Mouse (Mus musculus) hindbrain, embryonic 12.5 days (tissue): ENCODE measurements around the gene Gm10491. TPM values are rescaled to one million over a fixed set of nuclear protein-coding genes. Genes with fewer than 3 reads are reported as not detected.
"Not testable (repeated sequence)": the region's sequence is repeated elsewhere in the genome, so short reads cannot be mapped to it uniquely, and the experiment has no call there.

Experiments
- ATAC-seq: fragments of 200-750 bp; cut with Nextera tagmentation; 2 replicates; pipeline ENCODE4 v1.8.0; 2017; ENCODE audit warnings: moderate TSS enrichment; ENCODE audit not compliant: low FRiP score
- H3K27ac ChIP-seq: fragments of 300-500 bp; sonication (generic); 2 replicates; pipeline ENCODE4 v1.5.1; 2016; ENCODE audit warnings: mild to moderate bottlenecking
- H3K27me3 ChIP-seq: fragments of 300-500 bp; sonication (generic); 2 replicates; pipeline ENCODE4 v1.6.1; 2016; ENCODE audit warnings: mild to moderate bottlenecking
- H3K36me3 ChIP-seq: fragments of 300-500 bp; sonication (generic); 2 replicates; pipeline ENCODE4 v1.6.1; 2016; ENCODE audit warnings: mild to moderate bottlenecking
- H3K4me1 ChIP-seq: fragments of 300-500 bp; sonication (generic); 2 replicates; pipeline ENCODE4 v1.6.1; 2016
- H3K4me2 ChIP-seq: fragments of 300-500 bp; sonication (generic); replicated peaks from 2 replicates; pipeline ENCODE4 v1.6.1; 2016; ENCODE audit warnings: mild to moderate bottlenecking
- H3K4me3 ChIP-seq: fragments of 300-500 bp; sonication (generic); 2 replicates; pipeline ENCODE4 v1.5.1; 2016; ENCODE audit warnings: mild to moderate bottlenecking
- H3K9ac ChIP-seq: fragments of 300-500 bp; sonication (generic); 2 replicates; pipeline ENCODE4 v1.6.1; 2016; ENCODE audit warnings: mild to moderate bottlenecking, moderate library complexity
- H3K9me3 ChIP-seq: fragments of 300-500 bp; sonication (generic); replicated peaks from 2 replicates; pipeline ENCODE4 v1.6.1; 2016; ENCODE audit warnings: mild to moderate bottlenecking
- WGBS: fragments of 180-500 bp; shearing (Covaris S2); methylation state at CpG from one replicate; pipeline ENCODE4 v1.1.7; 2016; 5-methylcytosine and 5-hydroxymethylcytosine counted together
- polyA plus RNA-seq: library from polyadenylated mRNA; unstranded; fragments of >200 nt; fragmentation: Nextera tagmentation; extraction: Ambion mirVana; gene quantifications from 2 replicates; pipeline ENCODE4 v1.2.1, GENCODE M21; 2016

The Gm10491 gene
- polyA plus RNA-seq, 1 experiment from 2014 or later: not detected

DNA sequence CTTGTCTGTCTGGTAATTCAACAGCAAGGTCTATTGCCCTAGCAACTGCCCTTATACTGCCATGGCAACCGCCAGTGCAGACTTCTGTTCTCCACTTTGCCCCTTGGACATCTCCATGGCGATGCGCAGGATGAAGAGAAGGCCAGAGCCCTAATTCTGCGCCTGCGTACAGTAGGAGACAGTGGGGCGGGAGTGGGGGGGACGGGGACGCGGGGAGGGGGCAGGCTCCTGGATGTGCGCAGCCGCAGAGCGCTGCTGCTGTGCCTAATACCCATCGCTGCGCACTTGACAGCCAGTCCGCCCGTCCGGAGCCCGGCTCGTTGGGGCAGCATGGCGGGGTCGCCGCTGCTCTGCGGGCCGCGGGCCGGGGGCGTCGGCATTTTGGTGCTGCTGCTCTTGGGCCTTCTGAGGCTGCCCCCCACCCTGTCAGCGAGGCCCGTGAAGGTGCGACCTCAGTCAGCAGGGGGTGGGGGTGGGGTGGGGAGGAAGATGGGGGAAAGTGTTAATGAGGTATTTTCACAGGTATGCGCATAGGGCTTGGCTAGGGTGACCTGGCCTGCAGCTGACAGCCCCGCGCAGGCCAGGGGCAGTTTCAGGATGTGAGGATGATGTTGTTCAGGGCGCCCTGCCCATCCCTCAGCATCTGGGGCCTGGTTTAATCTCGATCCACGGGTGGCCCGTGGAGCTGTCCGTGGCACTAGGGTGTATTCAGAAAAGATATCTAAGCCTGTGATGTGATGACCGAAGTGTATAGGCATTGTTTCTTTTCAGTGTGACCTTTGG is 12.2 kb upstream of the Gm10491 start, which contains the start of gene Pcsk1n:
TSS of gene Pcsk1n (plus strand) at position 222 of the 783 bp plus-strand sequence.
- Histone ChIP-seq H3K4me1 (peaks cover 8% of the 10 kb centered on the region; the same call in 1 of the 2 replicates), H3K9ac (peak within 1 kb of the TSS; percentile 68), H3K27me3 (peaks cover 23% of the 10 kb centered on the region), H3K4me2 (peak within 1 kb of the TSS; percentile 55), H3K27ac (peak within 1 kb of the TSS; percentile 79), H3K36me3 (no peaks in the 10 kb centered on the region), H3K4me3 (peak within 1 kb of the TSS; percentile 42), H3K9me3 (no peaks in the 10 kb centered on the region)
- peak; percentile 90 for ATAC-seq
- 28% methylated on average over 37 of the region's 40 CpGs for WGBS

DNA sequence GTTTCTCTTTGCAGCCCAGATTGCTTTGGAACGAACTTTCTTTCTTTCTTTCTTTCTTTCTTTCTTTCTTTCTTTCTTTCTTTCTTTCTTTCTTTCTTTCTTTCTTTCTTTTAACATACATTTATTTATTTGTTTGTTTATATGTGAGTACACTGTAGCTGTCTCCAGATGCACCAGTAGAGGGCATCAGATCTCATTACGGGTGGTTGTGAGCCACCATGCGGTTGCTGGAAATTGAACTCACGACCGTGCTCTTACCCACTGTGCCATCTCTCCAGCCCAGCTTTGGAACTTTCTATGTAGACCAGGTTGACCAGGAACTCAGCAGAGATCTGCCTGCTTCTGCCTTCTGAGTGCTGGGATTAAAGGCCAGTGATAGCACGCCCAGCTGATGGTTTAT is 10.3 kb upstream of the Gm10491 start:
- not testable (repeated sequence) for H3K4me1 ChIP-seq, H3K4me2 ChIP-seq, H3K9me3 ChIP-seq, H3K4me3 ChIP-seq, H3K27ac ChIP-seq, ATAC-seq, H3K9ac ChIP-seq, H3K36me3 ChIP-seq
- WGBS: 71% methylated on average over 6 of the region's 6 CpGs
- peaks cover 13% of the 10 kb centered on the region for H3K27me3 ChIP-seq

DNA sequence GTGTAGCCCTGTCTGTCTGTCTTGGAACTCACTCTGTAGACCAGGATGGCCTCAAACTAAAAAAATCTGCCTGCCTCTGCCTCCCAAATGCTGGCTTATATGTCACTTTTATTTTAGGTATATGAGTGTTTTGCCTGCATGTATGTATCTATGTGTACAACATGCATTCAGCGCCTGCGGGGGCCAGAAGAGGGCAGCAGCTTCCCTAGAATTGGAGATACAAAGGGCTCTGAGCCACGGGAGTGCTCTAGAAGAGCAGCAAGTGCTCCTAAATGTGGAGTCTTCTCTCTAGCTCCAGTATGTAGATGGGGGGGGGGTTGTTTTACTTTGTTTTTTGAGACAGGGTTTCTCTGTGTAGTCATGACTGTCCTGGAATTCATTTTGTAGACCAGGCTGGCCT is 8.0 kb upstream of the Gm10491 start:
- not testable (repeated sequence) for H3K4me2 ChIP-seq, H3K27me3 ChIP-seq, H3K27ac ChIP-seq, H3K4me3 ChIP-seq, H3K36me3 ChIP-seq, H3K4me1 ChIP-seq, H3K9ac ChIP-seq, H3K9me3 ChIP-seq, ATAC-seq
- WGBS: 25% methylated on average over 3 of the region's 3 CpGs

DNA sequence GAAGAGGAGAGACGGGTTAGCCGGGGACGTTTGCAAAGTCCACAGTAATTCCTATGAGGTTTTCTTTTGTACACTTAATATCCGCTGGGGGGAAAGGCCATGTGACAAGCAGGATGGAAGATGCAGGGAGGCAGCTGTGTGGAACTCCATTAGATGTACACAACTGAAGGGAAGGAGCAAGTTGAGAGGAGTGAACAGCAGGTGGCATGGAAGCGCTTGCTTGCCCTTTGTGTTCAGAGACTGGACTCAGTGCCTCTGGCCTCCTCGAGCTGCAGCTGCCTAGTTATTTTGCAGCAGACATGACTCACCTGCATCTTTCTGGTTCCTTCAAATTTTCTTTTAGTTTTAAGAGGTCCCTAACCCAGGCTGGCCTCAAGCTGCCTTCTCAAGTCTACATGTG is 2.8 kb upstream of the Gm10491 start:
- no peak overlapping the region for H3K27ac ChIP-seq
- 0 out of 2 replicates have a peak, but pooled peaks cover 10% of the 10 kb centered on the region for H3K36me3 ChIP-seq
- WGBS: 50% methylated on average over 6 of the region's 6 CpGs
- H3K4me2 ChIP-seq: no peak overlapping the region
- no peak overlapping the region for H3K9ac ChIP-seq
- H3K9me3 ChIP-seq: no peaks in the 10 kb centered on the region
- no peaks in the 10 kb centered on the region for H3K4me1 ChIP-seq
- no peak overlapping the region for H3K4me3 ChIP-seq
- H3K27me3 ChIP-seq: no peaks in the 10 kb centered on the region
- ATAC-seq: no peak; the same call in 1 of the 2 replicates

DNA sequence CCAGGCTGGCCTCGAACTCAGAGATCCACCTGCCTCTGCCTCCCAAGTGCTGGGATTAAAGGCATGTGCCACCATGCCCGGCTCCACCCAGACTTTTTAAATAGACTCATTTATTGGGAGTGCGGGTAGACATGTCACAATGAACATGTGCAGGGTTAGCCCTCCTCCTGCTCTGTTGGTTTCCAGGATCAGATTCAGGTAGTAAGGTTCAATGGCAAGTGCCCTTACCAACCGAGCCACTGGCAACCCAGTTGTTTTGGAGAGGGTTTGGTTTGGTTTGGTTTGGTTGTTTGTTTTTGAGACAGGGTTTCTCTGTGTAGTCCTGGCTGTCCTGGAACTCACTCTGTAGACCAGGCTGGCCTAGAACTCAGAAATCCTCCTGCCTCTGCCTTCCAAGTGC is 1.6 kb upstream of the Gm10491 start, which contains the start of gene Gm10490:
TSS of gene Gm10490 (plus strand) at position 301 of the 400 bp plus-strand sequence.
- not testable (repeated sequence) for H3K27ac ChIP-seq, H3K4me3 ChIP-seq, ATAC-seq, H3K36me3 ChIP-seq, H3K9me3 ChIP-seq, H3K4me2 ChIP-seq, H3K27me3 ChIP-seq, H3K9ac ChIP-seq, H3K4me1 ChIP-seq
- 92% methylated on average over 4 of the region's 4 CpGs for WGBS

DNA sequence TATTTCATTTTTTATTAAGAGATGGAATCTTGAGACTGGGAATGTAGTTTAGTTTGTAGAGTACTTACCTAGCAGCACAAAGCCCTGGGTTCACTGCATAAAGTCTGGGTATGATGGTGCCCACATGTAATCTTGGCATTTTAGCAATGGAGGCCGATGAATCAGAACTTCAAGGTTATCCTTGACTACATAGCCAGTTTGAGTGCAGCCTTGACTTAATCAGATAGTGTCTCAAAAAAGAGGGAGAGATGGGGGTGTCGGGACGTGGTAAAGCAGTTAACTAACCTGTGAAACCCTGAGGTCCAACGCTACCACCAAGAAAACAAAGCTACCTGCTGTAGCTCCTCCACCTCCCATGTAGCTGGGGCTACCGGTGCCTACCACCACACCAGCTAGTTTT is 3.2 kb downstream of the Gm10491 start:
- ATAC-seq: no peak
- no peak overlapping the region for H3K4me2 ChIP-seq
- 95% methylated on average over 5 of the region's 5 CpGs for WGBS

DNA sequence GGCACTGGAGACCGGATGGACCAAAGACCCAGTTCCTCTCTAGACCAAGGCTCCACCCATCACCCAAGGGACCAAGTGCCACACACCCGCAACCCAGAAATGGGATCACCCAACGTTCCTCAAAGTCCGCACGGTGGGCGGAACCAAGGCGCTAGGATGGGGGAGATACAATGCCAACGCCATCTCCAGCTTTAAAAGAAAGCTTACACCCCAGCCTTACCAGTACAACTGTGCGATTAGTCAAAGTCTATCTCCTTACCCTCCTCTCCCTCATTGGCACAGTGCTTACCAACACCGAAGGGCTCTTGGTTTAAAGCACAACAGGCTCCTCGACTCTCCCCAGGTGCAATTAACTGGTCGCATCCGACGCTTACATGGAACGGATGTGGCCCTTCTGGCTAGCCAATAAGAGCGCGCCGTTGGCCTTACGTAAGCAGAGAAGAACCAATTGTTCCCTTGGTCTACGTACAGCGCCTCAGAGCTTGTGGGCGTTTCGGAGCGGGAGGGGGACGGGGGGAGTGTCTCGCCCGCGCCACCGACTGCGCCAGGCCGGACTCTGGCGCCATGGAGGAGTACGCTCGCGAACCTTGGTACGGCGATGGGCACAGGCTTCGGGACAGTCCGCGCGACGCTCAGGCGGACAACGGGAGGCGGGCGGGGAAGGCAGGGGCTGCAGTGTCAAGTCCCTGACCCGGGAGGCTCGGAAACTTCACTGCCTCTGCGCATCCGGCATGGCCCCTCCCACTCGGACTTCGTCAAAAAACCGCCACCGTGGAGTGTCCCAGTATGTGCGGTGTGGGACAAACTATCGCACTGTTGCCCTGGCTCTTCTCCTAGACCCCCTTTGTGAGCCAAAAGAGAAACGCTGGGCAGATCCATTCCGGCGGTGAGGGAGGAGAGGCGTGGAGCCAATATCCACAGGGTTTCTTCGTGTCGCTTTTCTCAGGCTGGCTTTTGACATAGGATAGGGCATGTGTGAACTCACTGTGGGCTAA is 8.5 kb downstream of the Gm10491 start, which contains the start of the genes Pqbp1 and Timm17b:
TSS of gene Pqbp1 (minus strand) at position 390 of the 995 bp plus-strand sequence.
TSS of gene Timm17b (plus strand) at position 478 of the 995 bp plus-strand sequence.
- 19% methylated on average over 62 of the region's 62 CpGs for WGBS
- Histone ChIP-seq H3K4me3 (peak within 1 kb of the TSS; percentile 53), H3K27ac (peak within 1 kb of the TSS; percentile 86), H3K27me3 (no peaks in the 10 kb centered on the region), H3K4me2 (peak within 1 kb of the TSS; percentile 62), H3K36me3 (peaks cover 15% of the 10 kb centered on the region), H3K4me1 (peaks cover 8% of the 10 kb centered on the region), H3K9me3 (no peaks in the 10 kb centered on the region), H3K9ac (peak within 1 kb of the TSS; percentile 53)
- ATAC-seq: peak; percentile 99

More for the DNA sequence above, 3.2 kb downstream of the Gm10491 start:
- H3K9me3 ChIP-seq: no peaks in the 10 kb centered on the region
- H3K9ac ChIP-seq: no peak overlapping the region
- no peak overlapping the region for H3K27ac ChIP-seq
- 0 out of 2 replicates have a peak, but pooled peaks cover 2% of the 10 kb centered on the region for H3K4me1 ChIP-seq
- 0 out of 2 replicates have a peak, but pooled peaks cover 10% of the 10 kb centered on the region for H3K36me3 ChIP-seq
- no peaks in the 10 kb centered on the region for H3K27me3 ChIP-seq
- H3K4me3 ChIP-seq: no peak overlapping the region

DNA sequence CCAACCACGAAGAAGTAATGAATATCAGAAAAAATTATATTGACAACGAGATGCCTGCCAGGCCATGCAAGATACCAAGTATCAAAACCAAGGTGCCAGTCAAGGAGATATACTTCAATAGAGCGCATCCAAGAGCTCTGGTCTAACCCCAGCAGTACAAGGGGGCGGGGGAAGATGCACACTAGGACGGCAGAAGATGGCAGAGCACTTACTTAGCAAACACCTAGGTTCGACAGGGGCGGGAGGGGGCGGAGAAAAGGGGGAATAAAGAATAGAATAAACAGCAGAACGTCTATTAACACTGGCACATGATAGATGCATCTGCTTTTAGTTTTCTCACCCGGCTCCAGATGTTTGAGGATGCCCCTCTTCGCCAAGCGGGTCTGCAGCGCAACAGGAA is 9.4 kb downstream of the Gm10491 start:
- Histone ChIP-seq H3K4me3 (peak overlapping the region; percentile 53), H3K27me3 (no peaks in the 10 kb centered on the region), H3K9me3 (no peaks in the 10 kb centered on the region), H3K4me1 (peaks cover 8% of the 10 kb centered on the region), H3K36me3 (peaks cover 17% of the 10 kb centered on the region), H3K9ac (peak overlapping the region; percentile 53), H3K4me2 (peak overlapping the region; percentile 62), H3K27ac (0 out of 2 replicates have a peak overlapping the region, but pooled peaks have one; percentile 86)
- no peak for ATAC-seq
- 39% methylated on average over 13 of the region's 13 CpGs for WGBS

DNA sequence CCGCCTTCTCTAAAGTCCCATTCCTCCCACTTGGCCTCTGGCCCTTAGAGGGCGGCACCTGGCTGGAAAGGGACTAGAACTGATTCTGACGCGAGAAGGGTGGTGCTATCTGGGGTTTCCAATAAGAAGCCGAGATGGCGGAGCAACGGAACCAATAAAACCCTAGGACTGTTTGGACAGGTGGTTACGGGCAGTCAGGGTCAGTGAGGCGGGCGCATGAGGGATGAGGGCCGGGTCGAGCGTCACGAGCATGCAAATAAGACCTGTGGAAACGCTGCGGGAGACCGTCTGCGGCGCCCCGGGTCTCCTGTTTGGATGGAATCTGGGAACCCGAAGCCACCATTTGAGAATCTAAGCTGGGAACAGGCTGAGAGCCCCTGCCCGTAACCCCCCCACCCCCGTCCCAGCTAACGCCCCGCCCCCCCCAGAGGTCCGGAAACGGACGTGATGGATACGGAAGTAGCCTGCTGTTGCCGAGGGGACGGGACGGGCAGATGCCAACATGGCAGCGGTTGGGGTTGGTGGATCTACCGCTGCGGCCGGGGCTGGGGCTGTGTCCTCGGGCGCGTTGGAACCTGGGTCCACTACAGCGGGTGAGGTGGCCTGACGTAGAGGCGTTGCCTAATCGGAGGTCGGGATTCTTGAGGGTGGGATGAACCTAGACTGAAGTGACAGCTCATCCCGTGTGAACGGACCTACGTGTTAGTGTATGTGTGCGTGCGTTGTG is 23.6 kb downstream of the Gm10491 start, which contains the start of gene Slc35a2:
TSS of gene Slc35a2 (plus strand) at position 188 of the 727 bp plus-strand sequence.
- Histone ChIP-seq H3K9me3 (no peaks in the 10 kb centered on the region), H3K4me1 (peaks cover 7% of the 10 kb centered on the region), H3K27me3 (no peaks in the 10 kb centered on the region), H3K9ac (peak within 1 kb of the TSS; percentile 54), H3K36me3 (0 out of 2 replicates have a peak, but pooled peaks cover 2% of the 10 kb centered on the region), H3K27ac (peak within 1 kb of the TSS; percentile 85), H3K4me2 (peak within 1 kb of the TSS; percentile 61), H3K4me3 (peak within 1 kb of the TSS; percentile 53)
- WGBS: 20% methylated on average over 49 of the region's 49 CpGs
- peak; percentile 88 for ATAC-seq

DNA sequence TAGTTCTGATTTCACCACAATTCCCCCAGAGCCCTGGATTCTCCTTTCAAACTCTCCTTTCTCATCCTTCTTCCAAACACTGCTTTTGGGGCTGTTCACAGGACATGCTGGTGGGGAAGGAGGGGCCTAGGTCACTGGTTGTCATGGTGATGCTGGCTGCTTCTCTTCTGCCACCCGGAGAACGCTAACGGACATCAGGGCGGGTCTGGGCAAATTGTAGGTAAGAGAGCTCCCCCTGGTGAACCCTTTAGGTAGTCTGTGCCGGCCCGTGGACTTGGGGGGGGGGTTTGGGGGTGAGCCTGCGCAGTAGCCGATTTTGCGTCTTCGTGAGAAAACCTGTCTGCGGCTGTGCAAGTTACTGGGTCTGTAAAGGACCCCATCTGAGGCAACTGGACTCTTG is 27.8 kb downstream of the Gm10491 start:
- Histone ChIP-seq H3K4me1 (peaks cover 10% of the 10 kb centered on the region), H3K36me3 (no peaks in the 10 kb centered on the region), H3K9ac (no peak overlapping the region), H3K27ac (no peak overlapping the region), H3K9me3 (no peaks in the 10 kb centered on the region), H3K4me2 (peak overlapping the region; percentile 80), H3K27me3 (no peaks in the 10 kb centered on the region), H3K4me3 (peak overlapping the region; percentile 13)
- peak; percentile 63 for ATAC-seq
- 16% methylated on average over 11 of the region's 11 CpGs for WGBS

DNA sequence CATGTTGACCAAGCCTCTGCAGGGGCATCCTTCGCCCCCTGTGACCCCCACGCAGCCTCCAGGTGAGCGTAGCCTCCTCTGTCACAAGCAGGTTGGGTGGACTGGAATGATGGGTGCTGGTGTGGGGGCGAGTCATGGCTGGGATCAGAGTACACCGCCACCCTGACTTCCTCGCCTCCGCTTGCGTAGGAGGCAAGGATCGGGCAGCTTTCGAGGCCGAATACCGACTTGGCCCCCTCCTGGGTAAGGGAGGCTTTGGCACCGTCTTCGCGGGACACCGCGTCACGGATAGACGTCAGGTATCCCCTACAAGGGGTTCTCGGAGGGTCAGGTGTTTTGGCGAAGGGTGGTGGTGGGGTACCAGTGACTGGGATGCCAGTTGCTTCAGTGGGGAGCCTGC is 29.1 kb downstream of the Gm10491 start:
- no peak overlapping the region for H3K27ac ChIP-seq
- no peak; the same call in 1 of the 2 replicates for ATAC-seq
- H3K4me3 ChIP-seq: peak overlapping the region; percentile 41
- H3K9ac ChIP-seq: peak overlapping the region; percentile 49
- peak overlapping the region; percentile 80 for H3K4me2 ChIP-seq
- 12% methylated on average over 21 of the region's 21 CpGs for WGBS
- 0 out of 2 replicates have a peak, but pooled peaks cover 7% of the 10 kb centered on the region for H3K36me3 ChIP-seq
- peaks cover 9% of the 10 kb centered on the region; the same call in 1 of the 2 replicates for H3K4me1 ChIP-seq
- no peaks in the 10 kb centered on the region for H3K27me3 ChIP-seq
- H3K9me3 ChIP-seq: no peaks in the 10 kb centered on the region
